Mouse (Mus musculus): ENCODE data around the gene Sik2. TPM values are rescaled to one million over a fixed set of nuclear protein-coding genes. Genes with fewer than 3 reads are reported as not detected.

Gene Sik2
- polyA plus RNA-seq, 1 experiment = 12.5 TPM

DNA sequence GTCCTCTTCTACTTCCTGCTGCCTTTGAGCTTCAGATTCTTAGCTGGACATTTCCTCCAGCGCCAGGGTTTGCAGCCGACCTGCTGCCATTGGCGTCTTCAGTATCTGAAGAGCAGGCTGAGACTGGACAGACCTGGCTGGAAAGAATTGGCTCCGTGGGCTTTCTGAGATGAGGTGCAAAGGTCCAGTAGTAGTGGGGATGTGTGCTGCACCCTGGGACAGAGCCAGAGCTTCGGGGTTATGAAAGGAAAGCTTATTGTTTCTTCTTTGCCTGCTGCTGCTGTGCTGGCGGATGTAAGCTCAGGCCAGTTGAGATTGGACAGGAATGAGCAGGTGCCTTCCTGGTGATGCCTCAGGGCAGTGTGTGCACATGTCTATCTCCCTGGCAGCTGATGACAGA lies 134.8 kb downstream of the Sik2 start:
- no peak for TF ChIP-seq CTCF (IDR thresholded peaks at IDR 0.05; ENCODE audit: extremely low read depth, insufficient read depth, insufficient read length, insufficient replicate concordance)
- TF ChIP-seq POLR2A (IDR thresholded peaks at IDR 0.05; ENCODE audit: low read depth, low read length) = no peak
- Histone ChIP-seq H3K36me3 (ENCODE audit: control insufficient read depth, insufficient read depth, low read length) (peaks cover 39% of the 10 kb centered on the region), H3K27me3 (ENCODE audit: control insufficient read depth, insufficient read depth, low read length) (no peaks in the 10 kb centered on the region), H3K4me1 (ENCODE audit: control insufficient read depth, insufficient read depth, insufficient read length) (no peaks in the 10 kb centered on the region), H3K4me3 (ENCODE audit: extremely low read depth, insufficient read depth, insufficient read length) (no peak overlapping the region), H3K27ac (ENCODE audit: insufficient read depth, low read length) (no peak overlapping the region)
- 90% methylated on average over 6 of the region's 6 CpGs for WGBS
- DNase-seq (ENCODE audit: low read depth in 1 of 2, low spot score in 2 of 2) = no peak

DNA sequence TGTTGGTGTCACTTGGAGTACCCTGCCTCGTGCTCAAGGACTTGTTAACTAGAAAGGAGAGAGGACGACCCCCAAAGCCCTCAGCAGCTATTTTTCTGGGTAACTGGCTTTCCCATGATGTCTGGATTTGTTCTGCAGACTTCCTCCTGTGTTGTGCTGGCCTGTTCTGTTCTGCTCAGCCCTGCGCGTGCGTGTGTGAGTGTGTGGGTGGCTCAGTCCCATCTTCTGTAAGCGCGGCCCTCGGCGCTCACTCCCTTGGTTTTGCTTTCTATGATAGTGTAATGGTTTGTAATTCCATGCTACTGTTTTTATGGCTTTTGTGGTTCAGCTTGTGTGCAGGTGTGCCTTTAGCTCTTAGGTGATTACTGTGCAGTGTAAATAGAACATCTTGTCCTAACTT lies 135.7 kb downstream of the Sik2 start:
- H3K27me3 ChIP-seq (ENCODE audit: control insufficient read depth, insufficient read depth, low read length) = no peaks in the 10 kb centered on the region
- no peak overlapping the region for H3K4me3 ChIP-seq (ENCODE audit: extremely low read depth, insufficient read depth, insufficient read length)
- H3K27ac ChIP-seq (ENCODE audit: insufficient read depth, low read length) = no peak overlapping the region
- peaks cover 39% of the 10 kb centered on the region for H3K36me3 ChIP-seq (ENCODE audit: control insufficient read depth, insufficient read depth, low read length)
- no peak for DNase-seq (ENCODE audit: low read depth in 1 of 2, low spot score in 2 of 2)
- WGBS = 91% methylated on average over 9 of the region's 9 CpGs
- H3K4me1 ChIP-seq (ENCODE audit: control insufficient read depth, insufficient read depth, insufficient read length) = no peaks in the 10 kb centered on the region
- TF ChIP-seq POLR2A (IDR thresholded peaks at IDR 0.05; ENCODE audit: low read depth, low read length) (no peak), CTCF (IDR thresholded peaks at IDR 0.05; ENCODE audit: extremely low read depth, insufficient read depth, insufficient read length, insufficient replicate concordance) (no peak)

DNA sequence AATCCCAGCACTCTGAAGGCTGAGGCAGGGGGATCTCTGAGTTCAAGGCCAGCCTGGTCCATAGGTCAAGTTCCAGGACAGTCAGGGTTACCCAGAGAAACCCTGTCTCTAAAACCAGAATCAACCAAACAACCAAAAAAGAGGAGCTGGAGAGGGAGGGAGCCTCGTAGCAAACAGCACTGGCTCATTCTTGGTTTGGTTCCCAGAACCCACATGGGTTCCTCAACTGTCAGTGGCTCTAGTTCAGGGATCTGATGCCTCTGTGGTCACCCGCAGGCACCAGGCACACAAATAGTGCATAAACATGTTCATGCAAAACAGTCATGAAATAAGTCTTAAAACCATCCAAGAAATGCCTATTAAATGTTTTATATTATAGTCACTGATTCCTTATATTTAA lies 140.7 kb downstream of the Sik2 start:
- WGBS = 80% methylated on average over 2 of the region's 2 CpGs
- peaks cover 41% of the 10 kb centered on the region for H3K36me3 ChIP-seq (ENCODE audit: control insufficient read depth, insufficient read depth, low read length)
- DNase-seq (ENCODE audit: low read depth in 1 of 2, low spot score in 2 of 2) = no peak
- H3K27ac ChIP-seq (ENCODE audit: insufficient read depth, low read length) = no peak overlapping the region
- H3K4me1 ChIP-seq (ENCODE audit: control insufficient read depth, insufficient read depth, insufficient read length) = no peaks in the 10 kb centered on the region
- no peaks in the 10 kb centered on the region for H3K27me3 ChIP-seq (ENCODE audit: control insufficient read depth, insufficient read depth, low read length)
- no peak for TF ChIP-seq CTCF (IDR thresholded peaks at IDR 0.05; ENCODE audit: extremely low read depth, insufficient read depth, insufficient read length, insufficient replicate concordance)
- TF ChIP-seq POLR2A (IDR thresholded peaks at IDR 0.05; ENCODE audit: low read depth, low read length) = no peak
- no peak overlapping the region for H3K4me3 ChIP-seq (ENCODE audit: extremely low read depth, insufficient read depth, insufficient read length)

DNA sequence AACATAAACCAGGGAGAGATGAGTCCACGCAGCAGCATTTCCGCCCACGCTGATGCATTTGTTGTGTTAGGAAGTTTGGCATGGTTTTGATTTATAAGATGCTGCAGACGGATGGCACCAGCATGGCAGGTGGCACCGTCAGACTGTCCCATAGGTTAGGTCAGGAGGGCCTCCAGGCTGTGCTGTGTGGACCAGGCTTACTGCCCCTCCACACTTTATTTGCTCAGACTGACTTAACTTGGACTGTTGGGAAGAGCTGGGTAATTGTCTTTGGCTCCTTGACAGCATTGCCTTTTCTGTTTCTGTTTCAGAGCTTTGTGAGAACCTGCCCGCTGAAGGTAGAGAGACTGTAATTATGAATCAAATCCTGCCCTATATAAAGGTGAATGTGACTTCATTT lies 141.9 kb downstream of the Sik2 start:
- WGBS = 96% methylated on average over 6 of the region's 6 CpGs
- Histone ChIP-seq H3K4me1 (ENCODE audit: control insufficient read depth, insufficient read depth, insufficient read length) (no peaks in the 10 kb centered on the region), H3K27me3 (ENCODE audit: control insufficient read depth, insufficient read depth, low read length) (no peaks in the 10 kb centered on the region), H3K27ac (ENCODE audit: insufficient read depth, low read length) (no peak overlapping the region), H3K36me3 (ENCODE audit: control insufficient read depth, insufficient read depth, low read length) (peaks cover 46% of the 10 kb centered on the region), H3K4me3 (ENCODE audit: extremely low read depth, insufficient read depth, insufficient read length) (no peak overlapping the region)
- DNase-seq (ENCODE audit: low read depth in 1 of 2, low spot score in 2 of 2) = no peak
- no peak for TF ChIP-seq POLR2A (IDR thresholded peaks at IDR 0.05; ENCODE audit: low read depth, low read length)
- TF ChIP-seq CTCF (IDR thresholded peaks at IDR 0.05; ENCODE audit: extremely low read depth, insufficient read depth, insufficient read length, insufficient replicate concordance) = no peak

DNA sequence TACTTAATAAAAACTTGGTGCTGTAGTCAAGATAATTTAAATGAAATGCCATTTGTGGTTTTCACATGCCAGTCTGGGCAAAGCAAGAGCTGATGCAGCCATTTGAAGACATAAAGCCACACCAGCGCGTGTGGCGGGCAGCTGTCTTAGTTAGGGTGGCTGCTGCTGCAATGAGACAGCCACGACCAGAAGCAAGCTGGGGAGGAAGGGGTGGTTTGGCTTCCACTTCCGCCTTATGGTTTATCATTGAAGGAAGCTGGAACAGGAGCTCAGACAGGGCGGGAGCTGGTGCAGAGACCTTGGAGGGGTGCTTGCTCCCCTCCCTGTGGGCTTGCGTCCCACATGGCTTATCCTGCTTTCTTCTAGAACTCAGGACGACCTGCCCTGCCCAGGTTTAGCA lies 143.1 kb downstream of the Sik2 start:
- no peaks in the 10 kb centered on the region for H3K27me3 ChIP-seq (ENCODE audit: control insufficient read depth, insufficient read depth, low read length)
- TF ChIP-seq POLR2A (IDR thresholded peaks at IDR 0.05; ENCODE audit: low read depth, low read length) (no peak), CTCF (IDR thresholded peaks at IDR 0.05; ENCODE audit: extremely low read depth, insufficient read depth, insufficient read length, insufficient replicate concordance) (no peak)
- DNase-seq (ENCODE audit: low read depth in 1 of 2, low spot score in 2 of 2) = no peak
- no peak overlapping the region for H3K4me3 ChIP-seq (ENCODE audit: extremely low read depth, insufficient read depth, insufficient read length)
- 36% methylated on average over 8 of the region's 8 CpGs for WGBS
- no peak overlapping the region for H3K27ac ChIP-seq (ENCODE audit: insufficient read depth, low read length)
- peaks cover 53% of the 10 kb centered on the region for H3K36me3 ChIP-seq (ENCODE audit: control insufficient read depth, insufficient read depth, low read length)
- no peaks in the 10 kb centered on the region for H3K4me1 ChIP-seq (ENCODE audit: control insufficient read depth, insufficient read depth, insufficient read length)

DNA sequence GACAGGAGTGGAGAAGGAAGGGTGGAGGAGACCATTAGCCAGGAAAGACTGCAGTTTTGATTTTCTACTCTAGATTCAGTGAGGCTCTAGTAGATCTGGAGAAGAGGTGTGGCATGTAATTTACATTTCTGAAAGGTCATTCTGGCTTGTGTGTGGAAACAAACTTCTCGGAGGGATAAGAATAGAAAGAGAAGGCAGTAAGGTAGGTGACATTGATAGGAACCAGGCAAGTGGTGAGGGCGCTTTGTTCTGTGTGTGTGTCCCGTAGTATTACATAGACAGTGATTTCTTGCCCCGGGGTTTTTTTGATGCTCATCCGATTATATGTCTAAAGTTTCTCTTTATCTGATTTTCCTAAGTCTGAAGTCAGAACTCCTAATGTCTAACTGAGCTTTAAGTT lies 144.0 kb downstream of the Sik2 start:
- TF ChIP-seq POLR2A (IDR thresholded peaks at IDR 0.05; ENCODE audit: low read depth, low read length) (no peak), CTCF (IDR thresholded peaks at IDR 0.05; ENCODE audit: extremely low read depth, insufficient read depth, insufficient read length, insufficient replicate concordance) (no peak)
- DNase-seq (ENCODE audit: low read depth in 1 of 2, low spot score in 2 of 2) = no peak
- WGBS = 93% methylated on average over 5 of the region's 5 CpGs
- H3K4me1 ChIP-seq (ENCODE audit: control insufficient read depth, insufficient read depth, insufficient read length) = no peaks in the 10 kb centered on the region
- no peak overlapping the region for H3K27ac ChIP-seq (ENCODE audit: insufficient read depth, low read length)
- no peak overlapping the region for H3K4me3 ChIP-seq (ENCODE audit: extremely low read depth, insufficient read depth, insufficient read length)
- no peaks in the 10 kb centered on the region for H3K27me3 ChIP-seq (ENCODE audit: control insufficient read depth, insufficient read depth, low read length)
- H3K36me3 ChIP-seq (ENCODE audit: control insufficient read depth, insufficient read depth, low read length) = peaks cover 45% of the 10 kb centered on the region

DNA sequence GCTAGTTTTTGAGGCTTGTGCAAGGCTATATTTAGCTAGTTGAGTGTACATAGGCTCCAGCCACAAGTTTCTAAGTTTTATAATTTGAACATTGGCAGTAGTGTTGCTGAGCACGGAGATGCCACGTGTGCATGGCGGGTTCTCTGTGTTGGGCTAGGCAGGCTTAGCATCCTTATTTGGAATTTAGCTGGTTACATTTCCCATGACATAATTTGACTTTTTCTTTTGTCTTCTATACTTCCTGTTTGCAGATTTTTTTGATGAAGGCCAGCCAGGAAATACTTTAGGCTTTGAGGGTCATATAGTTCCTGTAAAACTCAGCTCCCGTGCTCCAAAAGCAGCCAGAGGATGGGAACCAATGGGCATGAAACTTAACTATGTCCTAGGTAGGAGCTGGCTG lies 145.0 kb downstream of the Sik2 start:
- TF ChIP-seq POLR2A (IDR thresholded peaks at IDR 0.05; ENCODE audit: low read depth, low read length) (no peak), CTCF (IDR thresholded peaks at IDR 0.05; ENCODE audit: extremely low read depth, insufficient read depth, insufficient read length, insufficient replicate concordance) (no peak)
- WGBS = 72% methylated on average over 4 of the region's 4 CpGs
- no peaks in the 10 kb centered on the region for H3K27me3 ChIP-seq (ENCODE audit: control insufficient read depth, insufficient read depth, low read length)

More for the DNA sequence above, 145.0 kb downstream of the Sik2 start:
- Histone ChIP-seq H3K4me1 (ENCODE audit: control insufficient read depth, insufficient read depth, insufficient read length) (no peaks in the 10 kb centered on the region), H3K36me3 (ENCODE audit: control insufficient read depth, insufficient read depth, low read length) (peaks cover 44% of the 10 kb centered on the region), H3K4me3 (ENCODE audit: extremely low read depth, insufficient read depth, insufficient read length) (no peak overlapping the region), H3K27ac (ENCODE audit: insufficient read depth, low read length) (no peak overlapping the region)
- DNase-seq (ENCODE audit: low read depth in 1 of 2, low spot score in 2 of 2) = no peak

Data from spleen, adult 2 months (tissue).